Mouse (Mus musculus) neural tube, embryonic 10.5 days (tissue): Measurements from ENCODE around the gene Kat14.

Experiments
- DNase-seq: peaks from one replicate; pipeline ENCODE4 v3.0.0-alpha.2; 2017; ENCODE audit warnings: low spot score; ENCODE audit errors: extremely low spot score

Gene Kat14

DNA sequence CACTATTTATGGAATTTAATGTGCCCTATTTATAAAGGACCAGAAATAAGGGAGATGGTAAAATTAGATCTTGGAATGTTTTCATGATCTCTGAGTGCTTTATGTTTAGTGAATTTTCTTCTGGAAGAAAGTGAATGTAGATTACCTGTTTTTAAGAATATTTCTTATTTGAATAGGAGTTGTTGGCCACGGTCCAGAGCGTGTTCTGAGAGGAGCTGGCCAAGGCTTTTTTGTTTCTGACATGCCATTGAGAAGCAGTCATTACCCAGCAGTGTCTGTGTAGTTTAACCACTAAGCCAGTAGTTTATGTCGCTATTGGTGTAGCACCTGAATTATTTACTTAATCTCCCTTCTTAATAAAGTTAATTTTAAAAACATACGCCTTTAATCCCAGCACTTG, 13.0 kb downstream of the Kat14 start:
- no peak for DNase-seq

DNA sequence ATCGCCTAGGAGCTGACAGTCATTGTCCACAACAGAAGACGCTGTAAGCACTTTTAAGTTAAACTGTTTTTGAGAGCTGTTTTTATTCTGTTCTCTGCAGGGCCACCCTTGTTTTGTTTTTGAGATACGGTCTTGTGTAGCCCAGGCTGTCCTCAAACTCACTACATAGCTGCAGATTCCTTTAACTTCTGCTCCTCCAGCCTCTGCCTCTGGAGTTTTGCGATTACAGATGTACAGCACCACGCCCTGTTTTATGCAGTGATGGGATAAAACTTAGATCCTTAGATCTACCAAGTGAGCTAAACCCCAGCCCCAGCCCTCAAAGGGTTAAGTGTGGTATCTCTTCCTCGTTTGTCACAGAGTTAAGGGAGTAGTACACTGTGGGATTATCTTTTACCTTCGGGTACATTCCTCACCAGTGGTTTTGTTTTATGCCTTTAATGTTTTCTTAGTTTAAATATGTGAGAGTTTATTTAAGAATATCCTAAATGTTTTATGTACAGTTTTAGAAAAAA, 13.9 kb downstream of the Kat14 start:
- DNase-seq, result no peak

DNA sequence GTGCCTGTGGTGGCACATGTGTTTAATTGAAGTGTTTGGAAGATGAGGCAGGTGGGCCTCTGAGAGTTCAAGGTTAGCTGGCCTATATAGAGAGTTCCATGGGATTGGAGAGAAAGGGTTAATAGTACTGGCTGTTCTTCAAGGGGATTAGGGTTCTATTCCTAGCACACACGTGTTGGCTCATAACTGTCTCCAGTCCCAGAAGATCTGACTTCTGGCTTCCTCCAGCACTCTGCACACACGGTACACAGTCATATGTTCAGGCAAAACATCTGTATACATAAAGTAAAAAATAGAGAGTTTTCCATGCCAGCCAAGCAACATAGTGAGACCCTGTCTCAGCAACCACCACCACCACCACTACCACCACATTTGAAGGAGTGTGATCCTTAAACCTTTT, 17.5 kb downstream of the Kat14 start:
- no peak for DNase-seq

DNA sequence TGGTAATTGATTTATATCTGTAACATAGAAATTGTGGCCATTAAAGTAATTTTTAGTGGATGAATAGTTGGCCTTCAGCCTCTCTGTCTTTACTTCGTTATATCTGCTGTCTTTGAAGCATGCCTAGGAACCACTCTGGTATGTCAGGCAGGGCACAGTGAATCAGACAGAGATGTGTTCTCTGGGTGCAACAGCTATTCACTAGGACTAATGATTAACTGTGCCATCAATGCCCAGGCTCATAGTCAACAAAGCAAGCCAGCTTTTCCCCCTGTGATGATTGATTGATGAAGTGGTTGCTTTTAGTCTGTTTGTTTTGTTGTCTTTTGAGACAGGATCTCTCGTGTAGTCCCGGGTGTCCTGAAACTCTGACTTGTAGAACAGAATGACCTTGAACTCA, 19.6 kb downstream of the Kat14 start:
- DNase-seq, result no peak

DNA sequence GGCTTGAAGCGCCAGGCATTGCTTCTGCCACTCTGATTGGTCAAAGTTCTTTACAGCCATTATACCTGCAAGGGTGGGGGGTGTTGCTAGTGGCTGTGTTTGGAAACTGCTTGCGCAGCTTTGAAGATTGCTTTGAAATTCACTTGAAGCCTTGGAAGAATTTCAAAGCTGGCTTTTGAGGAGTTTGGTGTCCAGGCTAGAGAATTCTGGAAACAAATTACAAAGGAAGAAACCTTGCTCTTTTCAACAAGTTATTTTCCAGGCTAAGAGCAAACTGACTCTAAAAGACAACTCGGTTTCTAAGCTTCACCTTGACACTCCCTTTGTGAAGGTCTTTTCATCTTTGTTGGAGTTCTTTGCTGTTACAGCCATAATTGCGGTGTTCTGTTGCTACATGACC, 30.7 kb downstream of the Kat14 start:
- no peak for DNase-seq

DNA sequence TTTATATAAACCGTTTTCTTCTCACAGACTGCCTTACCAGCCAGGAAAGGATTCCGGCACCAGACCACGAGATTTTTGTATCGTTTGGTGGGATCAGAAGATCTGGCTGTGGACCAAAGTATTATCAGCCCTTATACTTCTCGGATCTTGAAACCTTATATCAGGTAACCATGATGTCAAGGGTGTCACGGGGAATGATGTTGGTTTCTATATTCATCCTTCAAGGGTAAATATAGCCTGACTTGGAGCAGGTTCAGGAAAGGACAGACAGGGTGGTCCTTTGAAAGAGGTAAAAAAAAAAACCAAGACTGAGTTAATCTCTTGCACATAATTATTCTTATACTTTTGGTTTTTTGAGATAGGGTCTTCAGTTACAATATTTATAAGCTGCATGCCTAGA, 31.9 kb downstream of the Kat14 start:
- DNase-seq, result no peak

DNA sequence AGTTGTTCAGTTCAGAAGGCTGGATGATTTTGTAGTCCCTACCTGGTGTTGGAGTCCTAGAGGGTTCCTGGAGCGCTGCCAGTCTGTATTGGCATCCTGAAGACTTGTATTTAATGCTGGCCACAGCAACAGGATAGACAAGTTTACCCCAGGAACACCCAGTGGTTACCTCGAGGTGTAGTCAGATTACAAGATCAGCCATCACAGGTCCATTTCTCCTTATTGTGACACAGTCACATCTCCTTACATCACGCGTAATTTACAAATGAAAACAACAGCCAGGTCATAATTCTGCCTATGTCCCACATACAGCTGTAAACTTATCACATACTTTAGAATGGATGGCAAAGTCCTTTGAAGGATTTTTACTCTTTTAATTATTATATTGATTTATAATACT, 40.3 kb downstream of the Kat14 start:
- no peak for DNase-seq

DNA sequence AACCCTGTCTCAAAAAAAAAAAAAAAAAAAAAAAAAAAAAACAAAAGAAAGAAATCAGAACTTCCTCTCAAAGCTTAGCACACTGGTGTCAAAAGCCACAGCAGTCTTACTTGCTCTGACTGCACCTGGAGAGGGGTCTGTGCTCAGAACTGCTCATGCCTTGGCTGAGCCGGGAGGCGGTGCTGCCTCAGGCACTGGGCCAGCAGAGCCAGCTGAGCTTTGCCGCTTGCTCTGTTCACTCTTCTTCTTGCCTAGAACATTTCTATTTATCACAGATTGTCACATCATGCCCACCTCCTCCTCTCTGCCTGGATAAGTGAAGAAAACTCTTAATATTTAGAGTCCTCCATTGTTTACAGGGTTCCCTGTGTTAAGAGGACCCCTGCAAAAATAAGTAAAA, 41.8 kb downstream of the Kat14 start:
- DNase-seq, result no peak

DNA sequence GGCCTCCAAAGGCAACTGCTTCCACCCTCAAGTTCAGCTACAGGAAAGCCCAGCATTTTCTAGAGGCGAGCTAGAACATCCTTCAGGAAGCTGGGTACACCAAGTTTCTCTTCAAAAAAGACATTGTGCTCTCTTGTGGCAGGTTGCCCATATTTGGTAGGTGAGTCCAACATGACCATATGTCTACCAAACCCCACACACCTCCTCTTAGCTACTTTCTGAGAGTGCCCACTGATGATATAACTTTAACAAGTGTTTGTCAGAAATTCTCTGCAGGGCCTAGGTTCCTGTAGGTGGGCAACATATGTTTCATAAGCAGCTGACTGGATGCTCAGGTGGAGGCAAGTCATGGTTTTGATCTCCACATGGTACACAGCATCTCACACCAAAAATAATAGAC, 45.9 kb downstream of the Kat14 start:
- no peak for DNase-seq

DNA sequence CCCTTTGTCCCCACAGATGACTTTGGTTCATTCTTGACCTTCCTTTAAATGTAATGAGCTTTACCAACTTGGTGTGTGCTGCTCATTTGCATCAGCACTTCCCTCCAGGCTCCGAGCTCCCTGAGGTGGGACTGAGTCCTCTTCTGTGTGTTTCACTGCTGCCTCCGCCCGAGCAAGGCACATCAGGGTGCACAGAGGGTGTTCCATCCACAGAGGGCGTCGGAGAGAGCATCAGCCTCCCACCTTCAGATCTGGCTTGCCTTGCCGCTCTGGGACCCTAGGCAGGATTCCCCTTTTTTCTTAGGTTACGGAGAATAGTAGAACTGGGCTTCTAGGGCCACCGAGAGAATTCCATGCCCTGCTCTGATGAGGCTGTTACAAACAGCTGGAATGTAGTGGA, 48.1 kb downstream of the Kat14 start:
- DNase-seq, result no peak

DNA sequence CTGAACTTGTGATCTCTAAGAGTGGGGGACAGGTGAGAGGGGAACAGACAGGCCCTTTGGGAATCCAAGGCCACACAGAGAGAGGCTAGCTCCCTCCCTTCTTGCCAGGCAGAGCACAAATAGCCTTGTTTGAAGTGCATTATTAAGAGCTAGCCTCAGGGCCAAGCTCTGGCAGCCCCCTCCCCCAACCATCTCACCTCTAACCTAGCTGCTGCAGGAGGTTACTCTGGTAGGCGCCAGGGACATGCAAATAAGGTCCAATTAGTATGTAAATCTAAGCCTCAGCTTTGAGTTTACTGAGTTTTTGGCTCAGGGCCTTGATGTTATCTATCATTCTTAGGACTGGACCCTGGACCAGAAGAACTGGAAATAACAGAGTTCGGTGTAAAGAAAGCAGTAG, 49.3 kb downstream of the Kat14 start:
- no peak for DNase-seq

DNA sequence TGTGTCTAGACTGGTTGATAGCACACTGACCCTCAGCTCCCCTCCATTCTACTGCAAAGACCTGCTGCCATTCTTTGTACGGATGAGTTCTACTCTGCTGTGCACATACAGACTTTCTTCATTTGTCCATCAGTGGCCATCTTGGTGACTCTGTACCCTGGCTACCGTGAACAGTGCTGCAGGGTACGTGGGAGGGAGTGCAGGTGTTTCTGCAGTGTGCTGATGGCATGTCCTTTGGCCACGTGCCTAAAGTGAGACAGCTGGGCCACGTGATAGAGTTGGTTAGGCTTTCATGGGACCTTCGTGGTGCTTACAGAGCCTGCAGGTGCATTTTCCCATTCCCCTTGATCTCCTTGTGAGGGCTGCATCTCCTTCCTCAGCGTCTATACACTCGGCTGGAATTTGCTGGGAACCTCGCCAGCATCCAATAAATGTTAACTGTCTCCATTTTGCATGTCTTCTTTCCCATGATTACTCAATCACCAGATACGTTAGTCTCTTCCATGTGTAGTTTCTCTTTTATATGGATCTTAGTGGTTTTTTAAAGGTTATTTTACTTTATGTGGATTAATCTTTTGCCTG, 53.4 kb downstream of the Kat14 start:
- DNase-seq, result no peak

DNA sequence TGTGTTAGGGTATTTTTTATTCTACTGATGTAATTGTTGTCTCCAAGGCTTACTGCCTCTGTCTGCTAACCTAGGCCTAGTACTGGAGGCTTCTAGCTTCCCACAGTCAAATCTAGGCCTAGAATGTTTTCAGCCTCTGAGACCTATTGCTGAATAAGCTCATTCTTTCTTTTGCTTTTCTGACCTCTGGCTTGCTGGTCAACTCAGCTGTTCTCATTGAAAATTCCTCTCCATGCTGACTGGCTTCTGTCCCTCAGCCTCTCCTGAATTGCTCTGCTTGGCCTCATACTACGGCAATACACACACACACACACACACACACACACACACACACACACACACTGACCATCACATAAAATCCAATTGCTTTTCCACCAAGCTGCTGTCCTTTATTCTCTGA, 57.0 kb downstream of the Kat14 start:
- no peak for DNase-seq

DNA sequence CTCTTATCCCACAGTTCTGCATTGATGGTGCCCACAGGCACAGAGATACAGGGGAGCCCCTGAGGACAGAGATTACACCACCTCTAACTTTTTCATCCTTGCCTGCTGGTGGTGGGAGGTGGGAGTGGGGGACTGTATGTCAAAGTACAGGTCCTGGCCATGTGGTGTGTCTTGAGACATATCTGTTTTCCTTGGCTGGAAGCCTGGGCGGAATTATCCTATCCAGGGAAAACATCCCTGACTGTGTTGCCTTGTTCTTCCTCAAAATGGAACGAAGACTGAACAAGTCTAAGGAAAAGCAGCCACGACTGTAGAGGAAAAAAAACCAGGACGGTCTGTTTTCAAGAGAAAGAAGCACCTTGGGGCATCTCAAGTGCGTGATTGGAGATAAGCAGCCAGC, 59.1 kb downstream of the Kat14 start:
- DNase-seq, result no peak

DNA sequence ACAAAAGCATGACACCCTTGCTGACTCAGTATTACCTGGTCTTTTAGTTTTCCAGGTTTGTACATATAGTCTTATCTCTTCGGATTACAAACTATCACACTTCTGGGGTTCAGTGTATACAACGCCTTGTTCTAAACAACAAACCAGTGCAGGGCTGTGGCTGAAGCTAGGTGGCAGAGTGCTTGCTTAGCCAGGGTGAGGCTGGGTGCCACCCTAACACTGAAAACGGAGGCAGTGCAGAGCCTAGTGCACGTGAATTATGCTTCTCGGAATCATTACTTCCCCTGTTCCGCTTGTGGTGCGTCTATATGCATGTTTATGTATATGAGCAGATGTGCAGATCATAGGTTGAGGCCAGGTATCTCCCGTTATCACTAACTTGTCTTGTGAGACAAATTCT, 59.9 kb downstream of the Kat14 start:
- no peak for DNase-seq

DNA sequence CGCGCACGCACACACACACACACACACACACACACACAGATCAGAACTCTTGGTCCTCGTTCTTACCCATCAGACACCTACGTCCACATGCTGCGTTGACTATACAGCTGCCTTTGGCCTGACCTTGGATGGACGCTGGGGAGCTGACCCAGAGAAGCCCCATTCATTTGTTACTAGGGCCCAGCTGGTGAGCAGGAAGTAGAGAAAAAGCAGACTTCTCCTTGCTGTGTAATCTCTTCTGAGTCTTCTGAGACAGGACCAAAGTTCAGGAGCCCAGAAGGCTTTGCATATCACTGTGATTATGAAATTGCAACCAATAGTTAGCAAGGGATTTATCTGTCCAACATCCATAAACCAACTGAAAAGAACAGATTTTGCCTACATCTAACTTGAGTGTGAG, 60.4 kb downstream of the Kat14 start:
- DNase-seq, result no peak

DNA sequence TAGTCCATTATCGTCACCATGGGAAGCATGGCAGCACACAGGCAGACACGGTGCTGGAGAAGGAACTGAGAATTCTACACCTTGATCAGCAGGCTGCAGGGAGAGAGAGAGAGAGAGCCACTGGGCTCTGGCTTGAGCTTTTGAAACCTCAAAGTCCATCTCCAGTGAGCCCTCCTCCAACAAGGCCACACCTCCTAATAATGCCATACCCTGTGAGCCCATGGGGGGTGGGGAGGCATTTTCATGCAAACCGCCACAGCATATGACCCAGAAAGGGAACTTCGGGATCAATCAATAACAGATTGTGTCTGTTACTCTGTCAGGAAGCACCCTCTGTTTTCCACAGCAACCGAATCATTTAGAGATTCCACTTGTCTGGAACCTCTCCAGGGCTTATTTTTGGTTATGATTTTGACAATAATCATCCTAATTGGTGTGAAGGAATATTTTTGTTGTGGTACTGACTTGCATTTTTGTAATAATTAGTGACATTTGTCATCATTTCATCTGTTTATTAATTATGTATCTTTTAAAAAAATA, 62.6 kb downstream of the Kat14 start:
- DNase-seq, result no peak

DNA sequence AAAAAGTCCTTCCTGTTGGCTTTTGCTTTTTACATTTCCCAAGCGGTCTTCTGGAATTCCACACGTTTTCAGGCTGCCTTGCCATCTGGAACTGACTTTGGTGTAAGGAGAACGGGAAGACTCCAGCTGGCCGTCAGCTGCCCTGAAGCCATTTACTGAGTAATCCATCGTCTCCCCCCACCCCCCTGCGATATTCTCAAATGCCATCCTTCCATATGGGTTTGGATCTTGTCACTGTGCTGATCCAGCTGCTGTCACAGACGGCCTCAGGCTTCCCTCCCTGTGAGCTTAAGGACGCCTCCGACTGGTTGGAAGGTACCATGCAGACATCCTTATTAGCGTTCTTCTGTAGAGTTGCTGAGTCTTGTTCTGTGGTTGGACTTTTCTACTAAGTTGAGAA, 66.9 kb downstream of the Kat14 start:
- DNase-seq, result no peak

DNA sequence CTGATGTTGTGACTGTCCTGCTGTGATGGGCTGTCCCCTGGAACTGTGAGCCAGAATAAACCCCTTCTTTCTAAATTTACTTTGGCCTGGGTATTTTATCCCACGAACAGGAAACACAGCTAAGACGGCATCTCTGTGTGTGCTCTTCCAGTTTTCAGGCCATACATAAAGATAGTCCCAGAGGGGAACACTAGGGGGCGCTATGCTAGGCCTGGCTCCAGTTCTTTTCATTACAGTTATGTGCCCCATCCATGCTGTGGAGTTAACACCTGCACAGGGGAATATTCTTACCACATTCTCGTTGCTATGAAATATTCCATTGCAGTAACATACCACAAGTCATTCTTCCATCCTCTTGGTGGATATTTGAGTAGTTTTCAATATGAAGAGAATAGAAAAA, 69.6 kb downstream of the Kat14 start:
- no peak for DNase-seq

DNA sequence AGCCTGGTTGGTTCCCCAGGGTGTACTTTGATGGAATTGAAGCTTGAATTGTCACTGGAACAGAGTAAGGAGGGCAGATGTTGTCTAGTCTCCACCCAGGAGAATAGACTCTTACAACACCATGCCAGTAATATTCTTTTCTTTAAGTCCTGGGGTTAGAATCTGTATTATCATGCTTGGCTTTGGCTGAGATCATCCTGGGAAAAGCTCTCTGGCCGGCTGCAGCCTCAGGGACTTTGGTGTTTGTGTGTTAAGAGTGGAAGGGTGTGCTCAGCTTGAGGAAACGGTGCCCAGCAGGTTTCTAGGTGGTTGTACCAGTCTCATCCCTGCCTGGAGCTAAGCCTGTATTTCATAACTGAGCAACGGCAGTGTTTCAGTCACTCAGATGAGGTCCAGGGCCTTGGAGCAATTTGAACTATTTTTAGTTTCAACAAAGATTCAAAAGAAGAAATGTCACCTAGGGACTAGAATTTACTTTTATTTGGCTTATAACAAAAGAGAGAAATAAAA, 70.5 kb downstream of the Kat14 start:
- DNase-seq, result no peak

DNA sequence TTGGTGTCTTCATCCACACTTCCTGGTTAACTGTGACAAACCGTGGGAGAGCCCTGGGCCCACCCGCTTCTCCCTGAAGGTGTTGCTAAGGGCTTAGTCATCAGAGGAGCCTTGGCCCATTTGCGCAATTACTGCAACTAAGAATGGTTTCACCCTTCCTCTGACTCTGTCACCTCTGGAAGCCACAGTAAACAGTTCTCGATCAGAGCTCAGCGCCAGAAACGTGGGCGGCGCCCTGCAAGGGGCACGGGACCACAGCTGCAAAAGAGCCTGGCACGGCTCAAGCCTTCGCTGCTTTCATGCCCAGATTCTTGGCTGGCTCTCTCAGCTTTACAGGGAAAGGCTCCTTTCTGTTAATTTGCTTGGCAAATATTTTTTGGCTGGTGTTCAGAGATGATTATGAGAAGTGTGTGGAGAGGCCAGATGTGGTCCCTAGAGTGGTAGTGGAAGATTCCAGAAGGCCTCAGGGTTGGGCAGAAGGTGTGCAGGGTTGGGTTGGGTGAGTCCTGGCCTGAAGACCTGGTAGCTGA, 72.7 kb downstream of the Kat14 start:
- no peak for DNase-seq

DNA sequence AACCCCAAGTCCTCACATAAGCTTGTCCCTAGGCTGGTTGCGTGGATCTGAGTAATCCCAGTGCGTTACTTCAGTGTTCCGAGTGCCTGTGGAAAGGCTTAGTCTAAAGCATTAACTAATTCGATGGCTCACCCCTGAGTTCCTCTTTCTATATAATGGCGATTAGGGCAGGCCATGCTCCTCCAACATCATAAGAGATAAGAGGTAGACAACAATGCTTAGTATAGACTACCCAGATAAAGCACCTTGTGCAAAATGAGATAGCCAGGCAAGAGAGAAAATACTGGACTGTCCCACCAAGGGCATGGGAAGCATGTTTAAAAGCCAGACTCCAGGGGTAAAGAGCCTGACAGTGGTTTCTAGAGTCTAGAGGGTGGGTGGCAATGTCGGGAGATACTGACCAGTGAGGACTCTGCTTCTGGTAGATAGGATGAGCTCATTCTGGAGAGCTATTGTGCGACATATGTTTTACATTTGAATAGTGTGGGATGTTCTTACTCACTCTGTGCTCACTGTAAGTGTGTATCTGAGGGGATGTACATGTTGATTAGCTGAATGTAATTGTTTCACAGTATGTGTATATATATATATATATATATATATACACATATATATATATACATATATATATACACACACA, 77.7 kb downstream of the Kat14 start:
- DNase-seq, result no peak

DNA sequence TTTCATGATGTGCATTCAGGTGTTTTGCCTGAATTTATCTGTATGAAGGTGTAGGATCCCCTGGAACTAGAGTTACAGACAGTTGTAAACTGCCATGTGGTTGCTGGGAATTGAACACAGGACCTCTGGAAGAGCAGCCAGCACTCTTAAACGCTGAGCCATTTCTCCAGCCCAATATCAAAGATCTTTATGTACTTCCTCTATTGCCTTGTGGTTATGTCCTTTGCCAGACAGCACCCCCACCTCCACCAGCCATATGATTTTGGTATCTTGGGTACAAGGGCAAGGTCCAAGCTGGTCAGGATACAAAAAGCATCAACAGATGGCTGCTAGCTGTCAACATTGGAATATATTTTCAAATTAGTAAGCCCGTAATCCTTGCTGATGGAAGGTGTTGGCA, 81.6 kb downstream of the Kat14 start:
- DNase-seq, result no peak
